In the genomic region with DNA sequence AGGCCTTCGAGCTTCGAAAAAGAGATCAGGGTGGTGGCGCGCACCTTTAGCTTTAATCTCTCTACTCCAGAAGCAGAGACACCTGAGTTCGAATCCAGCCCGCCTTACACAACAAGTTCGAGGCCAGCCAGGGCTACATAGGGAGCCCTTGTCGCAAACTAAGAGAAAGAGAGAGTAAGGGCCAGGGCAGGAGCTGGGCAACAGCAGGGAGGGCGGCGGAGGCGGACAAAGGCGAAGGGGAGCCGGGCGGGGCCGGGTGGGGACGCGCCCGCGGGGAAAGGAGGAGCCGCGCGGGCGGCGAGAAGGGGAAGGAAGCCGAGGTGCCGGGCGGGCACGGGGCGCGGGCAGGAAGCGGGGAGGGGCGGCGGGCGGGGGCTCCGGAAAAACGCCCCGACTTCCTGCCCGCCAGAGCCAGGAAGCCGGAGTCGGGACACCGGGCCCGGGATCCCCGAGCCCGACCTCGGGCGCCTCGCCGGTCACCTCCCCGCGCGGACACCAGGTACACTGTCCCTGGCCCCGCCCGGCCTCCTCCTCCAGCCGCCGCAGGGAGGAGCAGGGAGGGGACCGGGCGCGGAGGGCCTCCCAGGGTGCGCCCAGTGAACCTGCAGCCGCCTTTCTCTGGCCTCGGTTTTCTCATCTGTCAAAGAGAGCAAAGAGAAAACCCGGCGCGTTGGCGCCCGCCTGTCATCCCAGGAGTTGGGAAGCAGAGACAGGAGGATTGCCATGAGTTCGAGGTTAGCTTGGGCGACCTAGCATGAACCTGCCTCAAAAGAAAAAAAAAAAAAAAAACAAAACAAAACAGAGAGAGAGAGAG, we compare ENCODE assay signal across 8 mouse cellular contexts. TPM values are rescaled to one million over a fixed set of nuclear protein-coding genes. Genes with fewer than 3 reads are reported as not detected.
DNase-seq lines count a peak whose midpoint lies in the region; ATAC-seq and TF ChIP-seq lines count a peak whose summit lies in the region.

A gene (plus strand): TSS at position 283 of the 814 bp plus-strand sequence.

- no peaks in the 10 kb centered on the region for H3K27me3 ChIP-seq in embryonic facial prominence, embryonic 10.5 days (replicated peaks; ENCODE audit: low read depth, poor library complexity, severe bottlenecking)
- no peaks in the 10 kb centered on the region for H3K27me3 ChIP-seq in liver, embryonic 12.5 days (replicated peaks)
- no peaks in the 10 kb centered on the region for H3K27me3 ChIP-seq in stomach, postnatal 0 days (ENCODE audit: control insufficient read depth, insufficient read depth, low read length)

- DNase-seq in 416B (ENCODE audit: low read depth): peak; percentile 67
- DNase-seq in adrenal gland, adult 18-20 months (ENCODE audit: low spot score in 2 of 2): peak; percentile 68 to 72
- DNase-seq in embryonic facial prominence, embryonic 10.5 days (ENCODE audit: low spot score): peak; percentile 69
- peak; percentile 69 to 78 for DNase-seq in heart, adult 9 months (ENCODE audit: low spot score in 2 of 2)
- DNase-seq in kidney, adult 8-10 months: peak; percentile 50 to 73
- DNase-seq in naive thymus-derived CD4-positive, alpha-beta T cell, adult 2 months (ENCODE audit: low read depth): peak; percentile 78
- DNase-seq in stomach, postnatal 0 days (ENCODE audit: low spot score): peak; percentile 81

- TF ChIP-seq CTCF in stomach, postnatal 0 days (IDR thresholded peaks at IDR 0.05; ENCODE audit: low read depth): peak; percentile 1; the same call in 1 of the 2 replicates

- peak within 1 kb of the TSS; percentile 78 for H3K4me3 ChIP-seq in embryonic facial prominence, embryonic 10.5 days
- H3K4me3 ChIP-seq in liver, embryonic 12.5 days: peak within 1 kb of the TSS; percentile 76
- peak within 1 kb of the TSS; percentile 73 for H3K4me3 ChIP-seq in stomach, postnatal 0 days (ENCODE audit: low read depth, low read length)

- peak within 1 kb of the TSS; percentile 91 for H3K4me2 ChIP-seq in liver, embryonic 12.5 days
- peak within 1 kb of the TSS; percentile 90 for H3K4me2 ChIP-seq in stomach, postnatal 0 days (replicated peaks; ENCODE audit: low read depth)

- peak within 1 kb of the TSS; percentile 88 for H3K27ac ChIP-seq in embryonic facial prominence, embryonic 10.5 days (replicated peaks)
- peak within 1 kb of the TSS; percentile 90 for H3K27ac ChIP-seq in liver, embryonic 12.5 days
- H3K27ac ChIP-seq in stomach, postnatal 0 days (replicated peaks): peak within 1 kb of the TSS; percentile 93

- peaks cover 4% of the 10 kb centered on the region; the same call in 1 of the 2 replicates for H3K36me3 ChIP-seq in embryonic facial prominence, embryonic 10.5 days (replicated peaks)
- H3K36me3 ChIP-seq in liver, embryonic 12.5 days: peaks cover 5% of the 10 kb centered on the region
- no peaks in the 10 kb centered on the region for H3K36me3 ChIP-seq in stomach, postnatal 0 days (ENCODE audit: control insufficient read depth, insufficient read depth, low read length)

- H3K9ac ChIP-seq in liver, embryonic 12.5 days: peak within 1 kb of the TSS; percentile 75
- peak within 1 kb of the TSS; percentile 83 for H3K9ac ChIP-seq in stomach, postnatal 0 days (ENCODE audit: low read length)

- peak; percentile 70 for ATAC-seq in liver, embryonic 12.5 days
- ATAC-seq in stomach, postnatal 0 days (ENCODE audit: low FRiP score, low TSS enrichment): peak; percentile 37

- H3K9me3 ChIP-seq in embryonic facial prominence, embryonic 10.5 days: no peaks in the 10 kb centered on the region
- no peaks in the 10 kb centered on the region for H3K9me3 ChIP-seq in liver, embryonic 12.5 days (replicated peaks)
- no peaks in the 10 kb centered on the region for H3K9me3 ChIP-seq in stomach, postnatal 0 days (ENCODE audit: control insufficient read depth, low read length)

- no peak for TF ChIP-seq EP300 in stomach, postnatal 0 days (optimal IDR thresholded peaks at IDR 0.05)

- H3K4me1 ChIP-seq in embryonic facial prominence, embryonic 10.5 days: peaks cover 56% of the 10 kb centered on the region
- H3K4me1 ChIP-seq in liver, embryonic 12.5 days: peaks cover 63% of the 10 kb centered on the region
- H3K4me1 ChIP-seq in stomach, postnatal 0 days (replicated peaks; ENCODE audit: control insufficient read depth, insufficient read depth): no peaks in the 10 kb centered on the region; the same call in 1 of the 2 replicates

- WGBS in embryonic facial prominence, embryonic 10.5 days: 5% methylated on average over 67 of the region's 68 CpGs
- 2% methylated on average over 67 of the region's 68 CpGs for WGBS in liver, embryonic 12.5 days (ENCODE audit: insufficient replicate concordance)
- 6% methylated on average over 32 of the region's 68 CpGs for WGBS in stomach, postnatal 0 days

RNA-seq across cellular contexts. Expression of the gene that starts here (rescaled TPM):
- 10 to 100 TPM; 83.2 to 85.5 TPM for total RNA-seq in adrenal gland, adult 18-20 months (2021)
- polyA plus RNA-seq in embryonic facial prominence, embryonic 10.5 days (2016; fragmentation: Nextera tagmentation; extraction: Ambion mirVana): 79.9 and 87.0 TPM in 2 replicates
- 71.9 and 80.4 TPM in 2 replicates for polyA plus RNA-seq in liver, embryonic 12.5 days (2016; fragmentation: Nextera tagmentation; extraction: Ambion mirVana)
- polyA plus RNA-seq in stomach, postnatal 0 days (2015; fragmentation: Nextera tagmentation; extraction: Ambion mirVana): 45.2 and 49.9 TPM in 2 replicates

Comparison
In these comparisons a context has a peak if more than half of its experiments do, and no peak if none do; other contexts are left out.
1. Peak in every context shown above with its lines: DNase-seq, ATAC-seq, H3K4me3 ChIP-seq and H3K27ac ChIP-seq.